Mouse (Mus musculus) ES-E14 (cell line): ENCODE results near the gene Morc4.

Source experiments
- CHD2 ChIP-seq: IDR thresholded peaks from 2 replicates; pipeline ENCODE4 v1.6.1; 2014; ENCODE audit warnings: mild to moderate bottlenecking, low read depth, low read length, inconsistent platforms
- HCFC1 ChIP-seq: IDR thresholded peaks from 2 replicates; pipeline ENCODE4 v1.6.1; 2012; ENCODE audit warnings: low read length, inconsistent platforms, borderline replicate concordance; ENCODE audit not compliant: insufficient read depth
- MAFK ChIP-seq: IDR thresholded peaks from 2 replicates; pipeline ENCODE4 v1.6.1; 2014; ENCODE audit warnings: mild to moderate bottlenecking, low read depth, low read length, inconsistent platforms; ENCODE audit not compliant: insufficient read depth
- ZNF384 ChIP-seq: IDR thresholded peaks from 2 replicates; pipeline ENCODE4 v1.6.1; 2012; ENCODE audit warnings: low read depth, low read length, inconsistent platforms

DNA sequence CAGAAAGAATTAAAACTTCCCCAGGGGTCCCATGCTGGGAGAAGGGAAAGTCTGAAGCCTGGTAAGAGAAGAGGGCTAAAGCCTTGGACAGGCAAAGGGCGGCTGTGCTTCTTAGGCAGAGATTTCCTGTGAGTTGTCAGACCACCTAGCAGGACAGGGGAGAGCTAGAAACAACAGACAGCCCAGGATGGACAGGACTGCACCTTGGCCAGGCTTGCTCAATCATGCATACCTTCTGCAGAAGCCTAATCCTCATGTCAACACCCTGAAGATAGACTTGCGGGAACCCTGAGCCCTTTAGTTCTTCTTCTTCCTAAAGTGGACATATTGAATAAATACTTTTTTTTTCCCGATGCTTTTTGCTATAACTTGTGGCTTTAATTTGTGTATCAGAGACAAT is 71.5 kb downstream of the Morc4 start:
- no peak for TF ChIP-seq HCFC1
- TF ChIP-seq MAFK: no peak
- no peak for TF ChIP-seq ZNF384
- TF ChIP-seq CHD2: no peak
